Mouse (Mus musculus): ENCODE measurements at regions not wholly inside any gene's neighbourhood (a gene's known extent, or its start where the extent isn't known, plus 50 kb on each side); places are given as distances from the start of the nearest gene placed in this dataset.

- DNase-seq, result no peak
Measured at GRCm38 (mm10) chr4:69971721-69972120, 438.5 kb downstream of the Cdk5rap2 start.

DNA sequence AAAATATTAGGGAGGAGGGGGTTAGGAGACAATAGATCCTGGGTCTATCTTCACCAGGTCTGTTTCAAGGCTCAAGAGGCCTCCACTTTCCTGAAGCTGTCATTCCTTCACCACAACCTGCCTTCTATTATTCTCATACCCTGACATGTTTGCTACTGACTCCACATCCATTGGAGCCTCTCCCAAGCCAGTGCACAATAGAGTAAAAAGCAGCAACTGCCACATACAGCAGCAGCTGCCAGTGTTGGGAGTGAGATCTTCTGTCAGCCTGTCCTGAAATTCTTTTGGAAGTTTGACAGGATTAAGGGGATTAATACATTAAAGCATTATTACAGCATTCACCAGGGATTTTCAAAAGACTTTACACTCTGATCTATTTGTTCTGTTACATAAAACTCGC is 441.8 kb downstream of the Cdk5rap2 start:
- DNase-seq, result no peak
